Mouse (Mus musculus): Measurements from ENCODE around the gene Psmb6. TPM values are rescaled to one million over a fixed set of nuclear protein-coding genes. Genes with fewer than 3 reads are reported as not detected.
A peak's percentile ranks its signal among the peaks of the same experiment; 100 is the strongest.

Psmb6 gene
- polyA plus RNA-seq, 1 experiment from 2014 or later, result 820 TPM

DNA sequence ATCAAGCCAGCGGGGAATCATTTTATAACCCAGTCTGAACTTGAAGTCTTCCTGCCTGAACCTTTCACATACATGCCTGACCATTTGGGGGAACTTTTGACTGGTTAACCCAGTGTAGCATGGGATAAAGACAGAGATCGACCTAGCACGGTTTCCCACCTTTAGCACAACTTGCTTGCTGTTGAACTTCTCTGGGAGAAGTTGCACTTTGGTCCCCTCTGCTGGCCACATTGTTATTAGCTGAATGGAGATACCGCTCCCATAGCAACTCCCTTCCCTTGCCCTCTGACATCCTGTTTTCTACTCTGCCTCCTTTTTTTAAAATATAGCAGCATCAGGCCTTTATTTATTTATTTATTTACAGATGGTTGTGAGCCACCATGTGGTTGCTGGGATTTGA lies 18.8 kb upstream of the Psmb6 start:
- peaks cover 4% of the 10 kb centered on the region; the same call in 1 of the 2 replicates for H3K27me3 ChIP-seq (replicated peaks; ENCODE audit: control insufficient read depth, insufficient read depth, low read length)
- H3K4me3 ChIP-seq (ENCODE audit: low read length), result no peak overlapping the region
- H3K9me3 ChIP-seq (ENCODE audit: control insufficient read depth, low read length), result no peaks in the 10 kb centered on the region
- H3K4me1 ChIP-seq (ENCODE audit: control insufficient read depth, insufficient read depth, low read depth, low read length), result peaks cover 3% of the 10 kb centered on the region
- H3K9ac ChIP-seq (ENCODE audit: low read depth, low read length), result no peak overlapping the region
- no peaks in the 10 kb centered on the region for H3K36me3 ChIP-seq (ENCODE audit: control insufficient read depth, insufficient read depth, low read length)
- ATAC-seq, result no peak
- no peak overlapping the region for H3K4me2 ChIP-seq (ENCODE audit: low read length)
- 22% methylated on average over 4 of the region's 4 CpGs for WGBS
- no peak overlapping the region for H3K27ac ChIP-seq (ENCODE audit: low read depth, low read length)

- no peaks in the 10 kb centered on the region for H3K9me3 ChIP-seq (ENCODE audit: control insufficient read depth, low read length)
- H3K4me1 ChIP-seq (ENCODE audit: control insufficient read depth, insufficient read depth, low read depth, low read length), result peaks cover 3% of the 10 kb centered on the region
- H3K36me3 ChIP-seq (ENCODE audit: control insufficient read depth, insufficient read depth, low read length), result no peaks in the 10 kb centered on the region
- no peak overlapping the region for H3K9ac ChIP-seq (ENCODE audit: low read depth, low read length)
- peaks cover 4% of the 10 kb centered on the region; the same call in 1 of the 2 replicates for H3K27me3 ChIP-seq (replicated peaks; ENCODE audit: control insufficient read depth, insufficient read depth, low read length)
- 78% methylated on average over 7 of the region's 7 CpGs for WGBS
- no peak for ATAC-seq
- no peak overlapping the region for H3K4me3 ChIP-seq (ENCODE audit: low read length)
- H3K27ac ChIP-seq (ENCODE audit: low read depth, low read length), result no peak overlapping the region
- no peak overlapping the region for H3K4me2 ChIP-seq (ENCODE audit: low read length)
Measured at GRCm38 (mm10) chr11:70506962-70507515, 18.1 kb upstream of the Psmb6 start.

DNA sequence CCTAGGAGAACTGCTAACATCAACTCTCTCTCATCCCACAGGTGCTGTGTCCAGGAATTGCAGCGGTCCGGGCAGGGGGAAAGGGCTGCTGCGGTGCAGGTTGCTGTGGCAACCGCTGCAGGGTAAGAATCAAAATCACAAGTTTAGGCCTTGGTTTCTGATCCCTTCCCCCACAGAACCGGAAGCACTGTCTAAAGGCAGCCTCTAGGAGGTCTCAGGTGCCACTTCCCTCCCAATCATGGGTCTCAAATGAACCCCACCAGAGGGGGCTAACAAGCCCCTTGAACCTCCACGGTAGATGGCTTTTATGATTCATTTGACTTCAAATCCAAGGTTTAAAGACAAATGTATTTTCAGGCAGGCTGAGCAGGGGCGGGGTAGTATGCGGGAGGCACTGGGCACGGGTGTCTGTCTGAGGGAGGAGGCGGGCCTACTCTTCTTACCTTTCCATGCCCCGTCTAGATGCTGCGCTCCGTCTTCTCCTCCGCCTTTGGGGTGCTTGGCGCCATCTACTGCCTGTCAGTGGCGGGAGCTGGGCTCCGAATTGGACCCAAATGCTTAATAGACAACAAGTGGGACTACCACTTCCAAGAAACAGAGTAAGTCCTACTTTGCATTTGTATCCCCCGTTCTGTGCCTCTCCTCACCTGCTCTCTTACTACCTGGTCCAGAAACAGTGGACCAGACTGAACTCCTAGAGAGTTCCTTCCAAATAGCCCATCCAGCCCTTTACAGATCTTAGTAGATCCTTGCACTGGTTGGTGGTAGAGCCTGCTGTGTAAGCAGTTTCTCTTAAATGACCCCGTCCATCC lies 15.2 kb upstream of the Psmb6 start:
- Histone ChIP-seq H3K36me3 (ENCODE audit: control insufficient read depth, insufficient read depth, low read length) (no peaks in the 10 kb centered on the region), H3K9ac (ENCODE audit: low read depth, low read length) (peak overlapping the region; percentile 36), H3K4me3 (ENCODE audit: low read length) (0 out of 2 replicates have a peak overlapping the region, but pooled peaks have one; percentile 15), H3K9me3 (ENCODE audit: control insufficient read depth, low read length) (no peaks in the 10 kb centered on the region), H3K27ac (ENCODE audit: low read depth, low read length) (no peak overlapping the region), H3K4me2 (ENCODE audit: low read length) (peak overlapping the region; percentile 46), H3K27me3 (replicated peaks; ENCODE audit: control insufficient read depth, insufficient read depth, low read length) (peaks cover 4% of the 10 kb centered on the region; the same call in 1 of the 2 replicates), H3K4me1 (ENCODE audit: control insufficient read depth, insufficient read depth, low read depth, low read length) (peaks cover 3% of the 10 kb centered on the region)
- ATAC-seq, result peak; percentile 79
- 10% methylated on average over 19 of the region's 19 CpGs for WGBS

GRCm38 (mm10) chr11:70511242-70511641 lies 13.9 kb upstream of the Psmb6 start:
- H3K4me3 ChIP-seq (ENCODE audit: low read length), result no peak overlapping the region
- H3K9ac ChIP-seq (ENCODE audit: low read depth, low read length), result no peak overlapping the region
- no peak overlapping the region for H3K4me2 ChIP-seq (ENCODE audit: low read length)
- WGBS, result 83% methylated on average over 2 of the region's 2 CpGs
- peaks cover 4% of the 10 kb centered on the region; the same call in 1 of the 2 replicates for H3K27me3 ChIP-seq (replicated peaks; ENCODE audit: control insufficient read depth, insufficient read depth, low read length)
- no peaks in the 10 kb centered on the region for H3K9me3 ChIP-seq (ENCODE audit: control insufficient read depth, low read length)
- ATAC-seq, result no peak
- no peaks in the 10 kb centered on the region for H3K36me3 ChIP-seq (ENCODE audit: control insufficient read depth, insufficient read depth, low read length)
- no peak overlapping the region for H3K27ac ChIP-seq (ENCODE audit: low read depth, low read length)
- peaks cover 3% of the 10 kb centered on the region for H3K4me1 ChIP-seq (ENCODE audit: control insufficient read depth, insufficient read depth, low read depth, low read length)

GRCm38 (mm10) chr11:70511825-70512224 lies 13.3 kb upstream of the Psmb6 start:
- H3K36me3 ChIP-seq (ENCODE audit: control insufficient read depth, insufficient read depth, low read length), result no peaks in the 10 kb centered on the region
- peaks cover 3% of the 10 kb centered on the region for H3K4me1 ChIP-seq (ENCODE audit: control insufficient read depth, insufficient read depth, low read depth, low read length)
- H3K9me3 ChIP-seq (ENCODE audit: control insufficient read depth, low read length), result no peaks in the 10 kb centered on the region
- H3K9ac ChIP-seq (ENCODE audit: low read depth, low read length), result no peak overlapping the region
- H3K4me3 ChIP-seq (ENCODE audit: low read length), result no peak overlapping the region
- no peak overlapping the region for H3K4me2 ChIP-seq (ENCODE audit: low read length)
- H3K27me3 ChIP-seq (replicated peaks; ENCODE audit: control insufficient read depth, insufficient read depth, low read length), result peaks cover 4% of the 10 kb centered on the region; the same call in 1 of the 2 replicates
- ATAC-seq, result no peak
- H3K27ac ChIP-seq (ENCODE audit: low read depth, low read length), result no peak overlapping the region
- WGBS, result 91% methylated on average over 7 of the region's 7 CpGs

GRCm38 (mm10) chr11:70512709-70513342 lies 12.3 kb upstream of the Psmb6 start:
- Histone ChIP-seq H3K4me1 (ENCODE audit: control insufficient read depth, insufficient read depth, low read depth, low read length) (peaks cover 3% of the 10 kb centered on the region), H3K27me3 (replicated peaks; ENCODE audit: control insufficient read depth, insufficient read depth, low read length) (peaks cover 4% of the 10 kb centered on the region; the same call in 1 of the 2 replicates), H3K9me3 (ENCODE audit: control insufficient read depth, low read length) (no peaks in the 10 kb centered on the region), H3K4me3 (ENCODE audit: low read length) (no peak overlapping the region), H3K9ac (ENCODE audit: low read depth, low read length) (no peak overlapping the region), H3K36me3 (ENCODE audit: control insufficient read depth, insufficient read depth, low read length) (no peaks in the 10 kb centered on the region), H3K4me2 (ENCODE audit: low read length) (no peak overlapping the region), H3K27ac (ENCODE audit: low read depth, low read length) (no peak overlapping the region)
- ATAC-seq, result no peak
- WGBS, result 82% methylated on average over 7 of the region's 7 CpGs

DNA sequence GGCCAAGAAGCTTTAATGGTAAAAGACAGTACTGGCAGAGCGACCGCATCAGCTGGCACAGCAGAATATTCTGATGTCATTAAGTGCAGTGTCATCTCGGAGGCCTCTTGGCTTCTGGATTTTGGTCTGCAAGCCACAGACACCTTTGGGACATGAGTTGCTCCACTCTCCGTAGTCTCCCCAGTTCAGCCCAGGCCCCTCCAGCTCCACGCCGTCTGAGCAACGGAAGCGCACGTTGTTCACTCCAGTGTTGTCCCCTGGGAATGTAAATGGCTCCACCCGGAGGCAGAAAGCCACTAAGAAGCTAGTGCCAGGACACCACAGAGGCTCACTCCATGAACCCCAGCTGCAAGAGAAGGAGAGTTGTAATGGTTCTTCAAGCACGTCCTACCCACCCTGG lies 11.6 kb upstream of the Psmb6 start:
- no peak for ATAC-seq
- Histone ChIP-seq H3K36me3 (ENCODE audit: control insufficient read depth, insufficient read depth, low read length) (no peaks in the 10 kb centered on the region), H3K27ac (ENCODE audit: low read depth, low read length) (no peak overlapping the region), H3K4me3 (ENCODE audit: low read length) (no peak overlapping the region), H3K9me3 (ENCODE audit: control insufficient read depth, low read length) (no peaks in the 10 kb centered on the region), H3K27me3 (replicated peaks; ENCODE audit: control insufficient read depth, insufficient read depth, low read length) (peaks cover 2% of the 10 kb centered on the region; the same call in 1 of the 2 replicates), H3K9ac (ENCODE audit: low read depth, low read length) (no peak overlapping the region), H3K4me2 (ENCODE audit: low read length) (no peak overlapping the region), H3K4me1 (ENCODE audit: control insufficient read depth, insufficient read depth, low read depth, low read length) (peaks cover 3% of the 10 kb centered on the region)
- WGBS, result 46% methylated on average over 11 of the region's 11 CpGs

DNA sequence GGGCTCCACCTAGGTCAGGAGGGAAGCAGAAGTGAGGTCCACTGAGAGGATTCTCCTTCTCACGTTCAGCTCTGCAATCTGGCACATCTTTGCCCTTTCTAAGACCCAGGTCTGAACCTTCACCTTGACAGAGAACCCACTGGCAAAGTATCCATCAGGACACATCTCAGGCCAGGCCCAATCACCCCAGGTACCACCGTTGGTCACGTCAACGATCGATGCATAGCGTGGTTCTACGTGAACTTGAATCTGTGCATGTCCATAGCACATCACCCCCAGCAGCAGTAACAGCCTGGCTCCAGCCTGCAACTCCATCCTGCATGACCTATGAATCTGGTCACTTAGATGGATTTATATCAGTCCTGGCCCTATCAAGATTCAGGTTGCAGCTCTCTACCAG lies 10.9 kb upstream of the Psmb6 start, which contains the start of gene Vmo1:
Vmo1 (minus strand) TSS at position 329 of the 400 bp plus-strand sequence.
- no peak within 1 kb of the TSS for H3K9ac ChIP-seq (ENCODE audit: low read depth, low read length)
- H3K4me3 ChIP-seq (ENCODE audit: low read length), result no peak within 1 kb of the TSS
- H3K9me3 ChIP-seq (ENCODE audit: control insufficient read depth, low read length), result no peaks in the 10 kb centered on the region
- peaks cover 3% of the 10 kb centered on the region for H3K4me1 ChIP-seq (ENCODE audit: control insufficient read depth, insufficient read depth, low read depth, low read length)
- 87% methylated on average over 7 of the region's 7 CpGs for WGBS
- peaks cover 4% of the 10 kb centered on the region; the same call in 1 of the 2 replicates for H3K27me3 ChIP-seq (replicated peaks; ENCODE audit: control insufficient read depth, insufficient read depth, low read length)
- no peaks in the 10 kb centered on the region for H3K36me3 ChIP-seq (ENCODE audit: control insufficient read depth, insufficient read depth, low read length)
- no peak within 1 kb of the TSS for H3K4me2 ChIP-seq (ENCODE audit: low read length)
- ATAC-seq, result no peak
- no peak within 1 kb of the TSS for H3K27ac ChIP-seq (ENCODE audit: low read depth, low read length)

DNA sequence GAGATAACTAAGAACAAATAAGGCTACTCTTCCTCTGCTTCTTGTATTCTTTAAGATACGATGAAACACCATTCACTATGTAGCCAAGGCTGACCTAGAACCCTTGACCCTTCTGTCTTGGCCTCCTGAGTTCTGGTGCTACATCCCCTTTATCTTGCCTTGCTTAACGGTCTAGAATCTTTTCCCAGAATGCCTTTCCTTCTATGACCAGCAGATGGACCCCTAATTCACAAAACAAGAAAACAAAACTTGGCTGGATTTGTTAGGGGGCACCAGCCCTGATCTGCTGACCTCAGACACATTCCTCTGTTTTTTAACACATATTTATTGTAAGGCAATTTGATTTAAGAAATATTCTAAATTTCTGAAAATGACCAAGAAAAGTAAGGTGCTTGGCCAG lies 8.8 kb upstream of the Psmb6 start:
- no peaks in the 10 kb centered on the region for H3K36me3 ChIP-seq (ENCODE audit: control insufficient read depth, insufficient read depth, low read length)
- no peak for ATAC-seq
- no peaks in the 10 kb centered on the region for H3K9me3 ChIP-seq (ENCODE audit: control insufficient read depth, low read length)
- peaks cover 2% of the 10 kb centered on the region; the same call in 1 of the 2 replicates for H3K4me1 ChIP-seq (ENCODE audit: control insufficient read depth, insufficient read depth, low read depth, low read length)
- peaks cover 3% of the 10 kb centered on the region; the same call in 1 of the 2 replicates for H3K27me3 ChIP-seq (replicated peaks; ENCODE audit: control insufficient read depth, insufficient read depth, low read length)
- H3K4me2 ChIP-seq (ENCODE audit: low read length), result no peak overlapping the region
- H3K9ac ChIP-seq (ENCODE audit: low read depth, low read length), result no peak overlapping the region
- WGBS, result 40% methylated on average over 2 of the region's 2 CpGs
- H3K27ac ChIP-seq (ENCODE audit: low read depth, low read length), result no peak overlapping the region
- no peak overlapping the region for H3K4me3 ChIP-seq (ENCODE audit: low read length)
